Mouse (Mus musculus) stomach, embryonic 16.5 days (tissue): ENCODE results near the gene Leng8. TPM values are rescaled to one million over a fixed set of nuclear protein-coding genes. Genes with fewer than 3 reads are reported as not detected.
A peak's percentile ranks its signal among the peaks of the same experiment; 100 is the strongest.

Experiments
- ATAC-seq: fragments of 200-750 bp; cut with Nextera tagmentation; 2 replicates; pipeline ENCODE4 v1.8.0; 2017; ENCODE audit warnings: moderate number of reproducible peaks, moderate TSS enrichment; ENCODE audit not compliant: insufficient read depth, low FRiP score
- H3K27ac ChIP-seq: fragments of 300-500 bp; sonication (generic); 2 replicates; pipeline ENCODE4 v1.5.1; 2014; ENCODE audit warnings: low read length
- H3K27me3 ChIP-seq: fragments of 300-500 bp; sonication (generic); 2 replicates; pipeline ENCODE4 v1.6.1; 2014; ENCODE audit warnings: low read length, control low read depth, mixed read lengths; ENCODE audit not compliant: control insufficient read depth, insufficient read depth
- H3K36me3 ChIP-seq: fragments of 300-500 bp; sonication (generic); 2 replicates; pipeline ENCODE4 v1.6.1; 2014; ENCODE audit warnings: low read length; ENCODE audit not compliant: control insufficient read depth, insufficient read depth
- H3K4me1 ChIP-seq: fragments of 300-500 bp; sonication (generic); 2 replicates; pipeline ENCODE4 v1.6.1; 2014; ENCODE audit warnings: low read length, control low read depth, mixed read lengths; ENCODE audit not compliant: control insufficient read depth, insufficient read depth
- H3K4me2 ChIP-seq: fragments of 300-500 bp; sonication (generic); 2 replicates; pipeline ENCODE4 v1.6.1; 2014; ENCODE audit warnings: low read depth, low read length, mixed read lengths
- H3K4me3 ChIP-seq: fragments of 300-500 bp; sonication (generic); replicated peaks from 2 replicates; pipeline ENCODE4 v1.5.1; 2014; ENCODE audit warnings: mild to moderate bottlenecking, low read length
- H3K9ac ChIP-seq: fragments of 300-500 bp; sonication (generic); 2 replicates; pipeline ENCODE4 v1.6.1; 2014; ENCODE audit warnings: low read length
- H3K9me3 ChIP-seq: fragments of 300-500 bp; sonication (generic); replicated peaks from 2 replicates; pipeline ENCODE4 v1.6.1; 2016; ENCODE audit warnings: low read length, control low read depth; ENCODE audit not compliant: control insufficient read depth
- WGBS: fragments of 180-500 bp; shearing (Covaris S2); extraction: QIAGEN DNeasy Blood & Tissue Kit; methylation state at CpG from one replicate; pipeline ENCODE4 v1.1.7; 2014; 5-methylcytosine and 5-hydroxymethylcytosine counted together
- polyA plus RNA-seq: library from polyadenylated mRNA; unstranded; fragments of >200 nt; fragmentation: Nextera tagmentation; extraction: Ambion mirVana; gene quantifications from 2 replicates; pipeline ENCODE4 v1.2.1, GENCODE M21; 2015

Gene Leng8
- 50.9 and 51.4 TPM in 2 replicates for polyA plus RNA-seq

GRCm38 (mm10) chr7:4136771-4137531, at the start of gene Leng8:
Gene Leng8 (plus strand): TSS chr7:4137039.
- Histone ChIP-seq H3K9me3 (no peaks in the 10 kb centered on the region), H3K27me3 (no peaks in the 10 kb centered on the region), H3K4me3 (peak within 1 kb of the TSS; percentile 93), H3K9ac (peak within 1 kb of the TSS; percentile 95), H3K36me3 (peaks cover 21% of the 10 kb centered on the region), H3K27ac (peak within 1 kb of the TSS; percentile 97), H3K4me2 (peak within 1 kb of the TSS; percentile 75), H3K4me1 (peaks cover 16% of the 10 kb centered on the region)
- WGBS: under 1% methylated on average over 72 of the region's 78 CpGs
- peak; percentile 99 for ATAC-seq

GRCm38 (mm10) chr7:4087238-4087895, 49.5 kb upstream of the Leng8 start:
- no peak for ATAC-seq
- Histone ChIP-seq H3K9ac (no peak overlapping the region), H3K9me3 (no peaks in the 10 kb centered on the region), H3K27ac (no peak overlapping the region), H3K4me1 (peaks cover 11% of the 10 kb centered on the region; the same call in 1 of the 2 replicates), H3K27me3 (no peaks in the 10 kb centered on the region), H3K4me3 (no peak overlapping the region), H3K4me2 (no peak overlapping the region), H3K36me3 (no peaks in the 10 kb centered on the region)
- WGBS: 58% methylated on average over 4 of the region's 4 CpGs

GRCm38 (mm10) chr7:4087896-4088480, 48.9 kb upstream of the Leng8 start:
- H3K27me3 ChIP-seq: no peaks in the 10 kb centered on the region
- H3K36me3 ChIP-seq: no peaks in the 10 kb centered on the region
- no peak overlapping the region for H3K4me2 ChIP-seq
- H3K4me1 ChIP-seq: peaks cover 6% of the 10 kb centered on the region; the same call in 1 of the 2 replicates
- no peak for ATAC-seq
- 77% methylated on average over 6 of the region's 6 CpGs for WGBS
- no peak overlapping the region for H3K9ac ChIP-seq
- H3K27ac ChIP-seq: no peak overlapping the region
- no peak overlapping the region for H3K4me3 ChIP-seq
- H3K9me3 ChIP-seq: no peaks in the 10 kb centered on the region

- no peak overlapping the region for H3K4me2 ChIP-seq
- H3K4me3 ChIP-seq: no peak overlapping the region
- no peak overlapping the region for H3K9ac ChIP-seq
- 77% methylated on average over 2 of the region's 2 CpGs for WGBS
- no peak for ATAC-seq
- H3K4me1 ChIP-seq: no peaks in the 10 kb centered on the region
- H3K27ac ChIP-seq: no peak overlapping the region
- no peaks in the 10 kb centered on the region for H3K36me3 ChIP-seq
- H3K27me3 ChIP-seq: no peaks in the 10 kb centered on the region
- no peaks in the 10 kb centered on the region for H3K9me3 ChIP-seq
Observed at GRCm38 (mm10) chr7:4088679-4089078, 48.2 kb upstream of the Leng8 start.

- Histone ChIP-seq H3K9ac (no peak overlapping the region), H3K4me3 (no peak overlapping the region), H3K27ac (no peak overlapping the region), H3K4me2 (no peak overlapping the region), H3K9me3 (no peaks in the 10 kb centered on the region), H3K36me3 (no peaks in the 10 kb centered on the region), H3K4me1 (no peaks in the 10 kb centered on the region), H3K27me3 (no peaks in the 10 kb centered on the region)
- no peak for ATAC-seq
- 47% methylated on average over 8 of the region's 8 CpGs for WGBS
Observed at GRCm38 (mm10) chr7:4091170-4091569, 45.7 kb upstream of the Leng8 start.

- no peak for ATAC-seq
- no peak overlapping the region for H3K9ac ChIP-seq
- H3K36me3 ChIP-seq: no peaks in the 10 kb centered on the region
- H3K4me2 ChIP-seq: no peak overlapping the region
- H3K27me3 ChIP-seq: no peaks in the 10 kb centered on the region
- no peaks in the 10 kb centered on the region for H3K4me1 ChIP-seq
- H3K27ac ChIP-seq: no peak overlapping the region
- no peaks in the 10 kb centered on the region for H3K9me3 ChIP-seq
- H3K4me3 ChIP-seq: no peak overlapping the region
- 69% methylated on average over 2 of the region's 2 CpGs for WGBS
Observed at GRCm38 (mm10) chr7:4098301-4098700, 38.5 kb upstream of the Leng8 start.

- H3K4me3 ChIP-seq: no peak overlapping the region
- 65% methylated on average over 2 of the region's 2 CpGs for WGBS
- ATAC-seq: no peak
- no peaks in the 10 kb centered on the region for H3K27me3 ChIP-seq
- no peaks in the 10 kb centered on the region for H3K36me3 ChIP-seq
- H3K9me3 ChIP-seq: no peaks in the 10 kb centered on the region
- H3K4me1 ChIP-seq: no peaks in the 10 kb centered on the region
- no peak overlapping the region for H3K9ac ChIP-seq
- no peak overlapping the region for H3K27ac ChIP-seq
- H3K4me2 ChIP-seq: no peak overlapping the region
Observed at GRCm38 (mm10) chr7:4098832-4099231, 38.0 kb upstream of the Leng8 start.

- Histone ChIP-seq H3K4me2 (no peak overlapping the region), H3K9ac (no peak overlapping the region), H3K36me3 (no peaks in the 10 kb centered on the region), H3K27me3 (no peaks in the 10 kb centered on the region), H3K9me3 (no peaks in the 10 kb centered on the region), H3K4me1 (no peaks in the 10 kb centered on the region), H3K4me3 (no peak overlapping the region), H3K27ac (no peak overlapping the region)
- ATAC-seq: no peak
- 77% methylated on average over 5 of the region's 5 CpGs for WGBS
Observed at GRCm38 (mm10) chr7:4101144-4101543, 35.7 kb upstream of the Leng8 start.

GRCm38 (mm10) chr7:4103411-4103810, 33.4 kb upstream of the Leng8 start:
- no peak overlapping the region for H3K4me3 ChIP-seq
- no peak overlapping the region for H3K9ac ChIP-seq
- WGBS: 11% methylated on average over 4 of the region's 4 CpGs

More at GRCm38 (mm10) chr7:4103411-4103810, 33.4 kb upstream of the Leng8 start:
- Histone ChIP-seq H3K36me3 (no peaks in the 10 kb centered on the region), H3K4me1 (no peaks in the 10 kb centered on the region), H3K9me3 (no peaks in the 10 kb centered on the region), H3K27ac (no peak overlapping the region), H3K4me2 (no peak overlapping the region), H3K27me3 (no peaks in the 10 kb centered on the region)
- no peak for ATAC-seq
